Mouse (Mus musculus): ENCODE measurements around the gene Olfr524.

- TF ChIP-seq CTCF (IDR thresholded peaks at IDR 0.05; ENCODE audit: low read depth) = no peak
- no peak for TF ChIP-seq EP300 (IDR thresholded peaks at IDR 0.05; ENCODE audit: low read depth)
Observed at GRCm38 (mm10) chr7:140206904-140207303, 1.1 kb upstream of the Olfr524 start.

All from heart, postnatal 0 days (tissue).